Mouse (Mus musculus) layer of hippocampus, postnatal 10 days (tissue): ENCODE results near the gene Rc3h1. TPM values are rescaled to one million over a fixed set of nuclear protein-coding genes. Genes with fewer than 3 reads are reported as not detected.
"Not testable (repeated sequence)": the region's sequence is repeated elsewhere in the genome, so short reads cannot be mapped to it uniquely, and the experiment has no call there.

Source experiments
- DNase-seq, 2 experiments: peaks; one replicate each; pipeline ENCODE4 v3.0.0; 2021; ENCODE audit warnings: low spot score in 2 of 2
- long read RNA-seq: library from polyadenylated mRNA; stranded (forward); transcript quantifications from one replicate; pipeline ENCODE4 v2.0.0, GENCODE M21; 2023
- total RNA-seq, 2 experiments: library from RNA; stranded (reverse); gene quantifications; 2 replicates each; pipeline ENCODE4 v1.2.3; 2021

The Rc3h1 gene
- total RNA-seq, result 10 to 100 TPM; 39.9 to 40.2 TPM
- long read RNA-seq, partial matches to known transcripts, result 0 of 13 reads
- long read RNA-seq, other reads (novel, unspliced or antisense), result 13 of 13 reads

- peak; percentile 100 for DNase-seq
Observed at GRCm38 (mm10) chr1:160906057-160906557, at the start of gene Rc3h1. Gene Rc3h1, plus strand, starts transcription at chr1:160906418.

GRCm38 (mm10) chr1:160858132-160858531 is 48.1 kb upstream of the Rc3h1 start:
- no peak for DNase-seq

- DNase-seq, result not testable (repeated sequence)
Observed at GRCm38 (mm10) chr1:160859874-160860273, 46.3 kb upstream of the Rc3h1 start.

- no peak for DNase-seq
Observed at GRCm38 (mm10) chr1:160861142-160861541, 45.1 kb upstream of the Rc3h1 start.

GRCm38 (mm10) chr1:160861632-160862031 is 44.6 kb upstream of the Rc3h1 start:
- DNase-seq, result no peak

GRCm38 (mm10) chr1:160863027-160863426 is 43.2 kb upstream of the Rc3h1 start:
- peak in 1 of 2 experiments; percentile 16 for DNase-seq

GRCm38 (mm10) chr1:160874757-160875156 is 31.5 kb upstream of the Rc3h1 start:
- DNase-seq, result no peak

GRCm38 (mm10) chr1:160876968-160877367 is 29.2 kb upstream of the Rc3h1 start:
- no peak for DNase-seq

- DNase-seq, result no peak
Observed at GRCm38 (mm10) chr1:160878485-160878884, 27.7 kb upstream of the Rc3h1 start.

GRCm38 (mm10) chr1:160881378-160881777 is 24.8 kb upstream of the Rc3h1 start:
- DNase-seq, result not testable (repeated sequence)

GRCm38 (mm10) chr1:160881968-160882367 is 24.2 kb upstream of the Rc3h1 start:
- no peak for DNase-seq

- DNase-seq, result no peak
Observed at GRCm38 (mm10) chr1:160884273-160884672, 21.9 kb upstream of the Rc3h1 start.

GRCm38 (mm10) chr1:160884993-160885392 is 21.2 kb upstream of the Rc3h1 start:
- DNase-seq, result no peak

- no peak for DNase-seq
Observed at GRCm38 (mm10) chr1:160899701-160900100, 6.5 kb upstream of the Rc3h1 start.

- no peak for DNase-seq
Observed at GRCm38 (mm10) chr1:160904047-160904446, 2.2 kb upstream of the Rc3h1 start.

- DNase-seq, result peak; percentile 53 to 60
Observed at GRCm38 (mm10) chr1:160906558-160907481, 602 bp downstream of the Rc3h1 start.

GRCm38 (mm10) chr1:160910176-160910575 is 4.0 kb downstream of the Rc3h1 start:
- DNase-seq, result no peak

- no peak for DNase-seq
Observed at GRCm38 (mm10) chr1:160910812-160911211, 4.6 kb downstream of the Rc3h1 start.

- no peak for DNase-seq
Observed at GRCm38 (mm10) chr1:160919383-160919782, 13.2 kb downstream of the Rc3h1 start.

- DNase-seq, result no peak
Observed at GRCm38 (mm10) chr1:160921938-160922337, 15.7 kb downstream of the Rc3h1 start.

- no peak for DNase-seq
Observed at GRCm38 (mm10) chr1:160931320-160931719, 25.1 kb downstream of the Rc3h1 start.

- peak in 1 of 2 experiments; percentile 5 for DNase-seq
Observed at GRCm38 (mm10) chr1:160933896-160934482, 27.8 kb downstream of the Rc3h1 start.
